Mouse (Mus musculus) midbrain, embryonic 16.5 days (tissue): ENCODE measurements around the gene Lrrc27. TPM values are rescaled to one million over a fixed set of nuclear protein-coding genes. Genes with fewer than 3 reads are reported as not detected.
A peak's percentile ranks its signal among the peaks of the same experiment; 100 is the strongest.

Experiments
- ATAC-seq: fragments of 200-750 bp; cut with Nextera tagmentation; 2 replicates; pipeline ENCODE4 v1.8.0; 2017; ENCODE audit warnings: moderate TSS enrichment
- H3K27ac ChIP-seq: fragments of 300-500 bp; sonication (generic); 2 replicates; pipeline ENCODE4 v1.5.1; 2014; ENCODE audit warnings: mild to moderate bottlenecking, low read length, mixed read lengths
- H3K27me3 ChIP-seq: fragments of 300-500 bp; sonication (generic); 2 replicates; pipeline ENCODE4 v1.6.1; 2014; ENCODE audit warnings: low read depth, low read length, mixed read lengths; ENCODE audit not compliant: control insufficient read depth, insufficient read depth
- H3K36me3 ChIP-seq: fragments of 300-500 bp; sonication (generic); 2 replicates; pipeline ENCODE4 v1.6.1; 2014; ENCODE audit warnings: mild to moderate bottlenecking, low read length, moderate library complexity, mixed read lengths; ENCODE audit not compliant: control insufficient read depth, insufficient read depth
- H3K4me1 ChIP-seq: fragments of 300-500 bp; sonication (generic); 2 replicates; pipeline ENCODE4 v1.6.1; 2014; ENCODE audit warnings: mild to moderate bottlenecking, low read length, mixed read lengths; ENCODE audit not compliant: control insufficient read depth, insufficient read depth
- H3K4me2 ChIP-seq: fragments of 300-500 bp; sonication (generic); 2 replicates; pipeline ENCODE4 v1.6.1; 2014; ENCODE audit warnings: mild to moderate bottlenecking, low read length, mixed read lengths
- H3K4me3 ChIP-seq: fragments of 300-500 bp; sonication (generic); 2 replicates; pipeline ENCODE4 v1.5.1; 2014; ENCODE audit warnings: low read depth, mild to moderate bottlenecking, low read length, moderate library complexity, mixed read lengths
- H3K9ac ChIP-seq: fragments of 300-500 bp; sonication (generic); 2 replicates; pipeline ENCODE4 v1.6.1; 2014; ENCODE audit warnings: low read depth, low read length, mixed read lengths
- H3K9me3 ChIP-seq: fragments of 300-500 bp; sonication (generic); replicated peaks from 2 replicates; pipeline ENCODE4 v1.6.1; 2014; ENCODE audit warnings: mild to moderate bottlenecking, low read length, mixed read lengths; ENCODE audit not compliant: control insufficient read depth, poor library complexity, severe bottlenecking
- WGBS: fragments of 180-500 bp; shearing (Covaris S2); extraction: QIAGEN DNeasy Blood & Tissue Kit; methylation state at CpG from one replicate; pipeline ENCODE4 v1.1.7; 2014; 5-methylcytosine and 5-hydroxymethylcytosine counted together
- polyA plus RNA-seq: library from polyadenylated mRNA; unstranded; fragments of >200 nt; fragmentation: Nextera tagmentation; extraction: Ambion mirVana; gene quantifications from 2 replicates; pipeline ENCODE4 v1.2.1, GENCODE M21; 2015

Gene Lrrc27
- 6.2 and 7.0 TPM in 2 replicates for polyA plus RNA-seq

GRCm38 (mm10) chr7:139212754-139213745 is at the start of gene Lrrc27, which contains the start of gene Stk32c:
Gene Lrrc27 (plus strand): TSS chr7:139212988.
Gene Stk32c (minus strand): TSS chr7:139213307.
- peaks cover 10% of the 10 kb centered on the region for H3K4me1 ChIP-seq
- peak within 1 kb of the TSS; percentile 73 for H3K4me2 ChIP-seq
- no peaks in the 10 kb centered on the region for H3K27me3 ChIP-seq
- H3K4me3 ChIP-seq: peak within 1 kb of the TSS; percentile 65
- no peaks in the 10 kb centered on the region for H3K9me3 ChIP-seq
- H3K36me3 ChIP-seq: no peaks in the 10 kb centered on the region
- peak; percentile 97 for ATAC-seq
- peak within 1 kb of the TSS; percentile 80 for H3K9ac ChIP-seq
- 2% methylated on average over 53 of the region's 53 CpGs for WGBS
- peak within 1 kb of the TSS; percentile 92 for H3K27ac ChIP-seq

- Histone ChIP-seq H3K4me3 (no peak overlapping the region), H3K9me3 (peaks cover 10% of the 10 kb centered on the region; the same call in 1 of the 2 replicates), H3K9ac (no peak overlapping the region), H3K36me3 (no peaks in the 10 kb centered on the region), H3K27ac (no peak overlapping the region), H3K4me1 (no peaks in the 10 kb centered on the region), H3K27me3 (no peaks in the 10 kb centered on the region), H3K4me2 (no peak overlapping the region)
- no peak for ATAC-seq
- WGBS: 90% methylated on average over 5 of the region's 5 CpGs
Measured at GRCm38 (mm10) chr7:139164410-139164809, 48.4 kb upstream of the Lrrc27 start.

GRCm38 (mm10) chr7:139169143-139169542 is 43.6 kb upstream of the Lrrc27 start:
- peaks cover 10% of the 10 kb centered on the region; the same call in 1 of the 2 replicates for H3K9me3 ChIP-seq
- H3K27me3 ChIP-seq: no peaks in the 10 kb centered on the region
- H3K9ac ChIP-seq: no peak overlapping the region
- no peak for ATAC-seq
- no peaks in the 10 kb centered on the region for H3K36me3 ChIP-seq
- H3K4me2 ChIP-seq: no peak overlapping the region
- no peak overlapping the region for H3K27ac ChIP-seq
- H3K4me1 ChIP-seq: no peaks in the 10 kb centered on the region
- WGBS: 79% methylated on average over 4 of the region's 4 CpGs
- H3K4me3 ChIP-seq: no peak overlapping the region

GRCm38 (mm10) chr7:139179299-139179698 is 33.5 kb upstream of the Lrrc27 start:
- H3K9ac ChIP-seq: no peak overlapping the region
- 85% methylated on average over 5 of the region's 5 CpGs for WGBS
- no peak for ATAC-seq

GRCm38 (mm10) chr7:139180058-139180457 is 32.7 kb upstream of the Lrrc27 start:
- no peak overlapping the region for H3K4me2 ChIP-seq
- no peak overlapping the region for H3K4me3 ChIP-seq
- H3K9me3 ChIP-seq: no peaks in the 10 kb centered on the region
- H3K36me3 ChIP-seq: no peaks in the 10 kb centered on the region
- WGBS: 92% methylated on average over 3 of the region's 3 CpGs
- H3K27me3 ChIP-seq: no peaks in the 10 kb centered on the region
- H3K27ac ChIP-seq: no peak overlapping the region
- H3K9ac ChIP-seq: no peak overlapping the region
- no peak for ATAC-seq
- no peaks in the 10 kb centered on the region for H3K4me1 ChIP-seq

More at GRCm38 (mm10) chr7:139179299-139179698, 33.5 kb upstream of the Lrrc27 start:
- Histone ChIP-seq H3K36me3 (no peaks in the 10 kb centered on the region), H3K4me2 (no peak overlapping the region), H3K27ac (no peak overlapping the region), H3K4me3 (no peak overlapping the region), H3K9me3 (no peaks in the 10 kb centered on the region), H3K27me3 (no peaks in the 10 kb centered on the region), H3K4me1 (no peaks in the 10 kb centered on the region)

- Histone ChIP-seq H3K4me1 (peaks cover 11% of the 10 kb centered on the region), H3K4me3 (no peak overlapping the region), H3K36me3 (no peaks in the 10 kb centered on the region), H3K9me3 (no peaks in the 10 kb centered on the region), H3K9ac (no peak overlapping the region), H3K27ac (no peak overlapping the region), H3K27me3 (peaks cover 7% of the 10 kb centered on the region), H3K4me2 (no peak overlapping the region)
- 78% methylated on average over 4 of the region's 4 CpGs for WGBS
- no peak for ATAC-seq
Measured at GRCm38 (mm10) chr7:139184396-139184795, 28.4 kb upstream of the Lrrc27 start.

- Histone ChIP-seq H3K27me3 (peaks cover 7% of the 10 kb centered on the region), H3K4me3 (no peak overlapping the region), H3K4me2 (no peak overlapping the region), H3K4me1 (peaks cover 11% of the 10 kb centered on the region), H3K9ac (no peak overlapping the region), H3K27ac (no peak overlapping the region), H3K36me3 (no peaks in the 10 kb centered on the region), H3K9me3 (no peaks in the 10 kb centered on the region)
- no peak for ATAC-seq
- WGBS: 89% methylated on average over 7 of the region's 7 CpGs
Measured at GRCm38 (mm10) chr7:139184846-139185245, 27.9 kb upstream of the Lrrc27 start.

DNA sequence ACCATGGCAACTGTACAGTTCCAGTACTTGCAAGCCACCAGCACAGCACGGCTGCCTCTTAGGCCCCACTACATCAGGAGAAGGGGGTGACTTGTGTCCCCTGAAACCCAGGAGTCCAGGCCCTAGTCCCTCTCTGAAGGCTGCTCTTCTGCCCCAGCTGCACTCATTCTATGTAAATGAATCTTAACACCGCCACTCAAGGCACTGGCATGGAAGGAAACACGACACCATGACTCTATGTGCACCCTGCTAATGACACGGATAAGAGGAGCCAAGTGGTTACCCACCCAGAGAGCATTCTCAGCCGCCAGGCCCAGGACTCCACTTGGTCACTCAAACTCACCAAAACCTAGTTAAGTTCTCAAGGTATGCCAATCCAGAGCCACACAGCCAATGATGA is 26.8 kb upstream of the Lrrc27 start:
- no peak for ATAC-seq
- peaks cover 7% of the 10 kb centered on the region for H3K27me3 ChIP-seq
- H3K4me1 ChIP-seq: peaks cover 11% of the 10 kb centered on the region
- H3K9ac ChIP-seq: no peak overlapping the region
- H3K27ac ChIP-seq: no peak overlapping the region
- no peak overlapping the region for H3K4me3 ChIP-seq
- no peaks in the 10 kb centered on the region for H3K36me3 ChIP-seq
- H3K9me3 ChIP-seq: no peaks in the 10 kb centered on the region
- peak overlapping the region; percentile 65; the same call in 1 of the 2 replicates for H3K4me2 ChIP-seq
- WGBS: 42% methylated on average over 5 of the region's 5 CpGs

DNA sequence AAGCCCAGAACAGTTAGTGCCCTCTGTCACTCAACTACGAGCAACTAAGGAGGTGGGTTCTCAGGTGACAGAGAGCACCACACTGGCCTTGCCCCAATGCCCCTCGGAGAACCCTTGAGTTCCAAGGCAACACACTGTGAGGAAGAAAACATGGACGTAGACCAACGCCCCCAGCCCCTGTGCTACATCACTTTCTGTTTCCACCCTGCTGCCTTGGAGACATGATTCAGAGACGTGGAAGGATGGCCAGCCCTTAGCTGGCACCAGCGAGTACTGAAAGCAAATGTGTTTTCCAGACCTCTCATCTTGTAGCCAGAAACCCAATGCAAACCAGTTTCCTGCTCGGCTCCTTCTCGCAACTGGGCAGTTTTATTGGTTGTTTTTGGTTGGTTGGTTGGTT is 26.4 kb upstream of the Lrrc27 start:
- Histone ChIP-seq H3K9ac (no peak overlapping the region), H3K4me2 (peak overlapping the region; percentile 65; the same call in 1 of the 2 replicates), H3K36me3 (no peaks in the 10 kb centered on the region), H3K9me3 (no peaks in the 10 kb centered on the region), H3K27me3 (peaks cover 7% of the 10 kb centered on the region), H3K4me1 (peaks cover 11% of the 10 kb centered on the region), H3K27ac (no peak overlapping the region), H3K4me3 (no peak overlapping the region)
- 79% methylated on average over 8 of the region's 8 CpGs for WGBS
- ATAC-seq: no peak
